Mouse (Mus musculus): ENCODE results near the gene Chd3.

DNA sequence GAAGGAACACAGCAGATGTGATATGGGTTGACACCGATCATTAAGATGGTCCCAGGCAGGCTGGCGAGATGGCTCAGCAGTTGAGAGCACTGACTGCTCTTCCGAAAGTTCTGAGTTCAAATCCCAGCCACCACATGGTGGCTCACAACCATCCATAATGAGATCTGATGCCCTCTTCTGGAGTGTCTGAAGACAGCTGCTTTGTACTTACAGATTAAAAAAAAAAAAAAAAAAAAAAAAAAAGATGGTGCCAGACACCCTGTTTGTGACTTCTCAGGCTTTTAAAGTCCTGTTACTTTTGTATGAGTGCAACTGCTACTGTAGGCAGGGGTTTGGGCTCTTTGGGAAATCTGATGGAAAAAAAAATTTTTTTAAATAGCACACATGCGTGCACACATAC, 19.5 kb upstream of the Chd3 start:
- TF ChIP-seq FLI1 (IDR thresholded peaks at IDR 0.05; ENCODE audit: low read length) (no peak), GATA1 (IDR thresholded peaks at IDR 0.05; ENCODE audit: borderline replicate concordance, low read length) (no peak)
